Mouse (Mus musculus): ENCODE measurements around the gene Bmp6. TPM values are rescaled to one million over a fixed set of nuclear protein-coding genes. Genes with fewer than 3 reads are reported as not detected.

The Bmp6 gene
- polyA plus RNA-seq, 1 experiment from 2014 or later: 1.3 TPM

GRCm38 (mm10) chr13:38327377-38327776, 17.5 kb upstream of the Bmp6 start:
- no peak overlapping the region for H3K4me3 ChIP-seq (ENCODE audit: low read depth, low read length)
- H3K27me3 ChIP-seq (ENCODE audit: control insufficient read depth, insufficient read depth, low read length): no peaks in the 10 kb centered on the region
- ATAC-seq (ENCODE audit: low read depth): no peak
- H3K36me3 ChIP-seq (ENCODE audit: control insufficient read depth, insufficient read depth, low read length): no peaks in the 10 kb centered on the region
- 65% methylated on average over 2 of the region's 2 CpGs for whole genome bisulfite sequencing
- H3K9ac ChIP-seq (replicated peaks; ENCODE audit: low read depth, low read length): no peak overlapping the region
- H3K4me2 ChIP-seq (ENCODE audit: low read depth, low read length): no peak overlapping the region
- H3K9me3 ChIP-seq (ENCODE audit: control insufficient read depth, low read length): no peaks in the 10 kb centered on the region
- H3K4me1 ChIP-seq (ENCODE audit: control insufficient read depth, insufficient read depth, low read length): no peaks in the 10 kb centered on the region
- no peak overlapping the region for H3K27ac ChIP-seq (ENCODE audit: low read depth, low read length)

- Histone ChIP-seq H3K4me2 (ENCODE audit: low read depth, low read length) (no peak overlapping the region), H3K27ac (ENCODE audit: low read depth, low read length) (no peak overlapping the region), H3K27me3 (ENCODE audit: control insufficient read depth, insufficient read depth, low read length) (no peaks in the 10 kb centered on the region), H3K4me1 (ENCODE audit: control insufficient read depth, insufficient read depth, low read length) (no peaks in the 10 kb centered on the region), H3K9ac (replicated peaks; ENCODE audit: low read depth, low read length) (no peak overlapping the region), H3K36me3 (ENCODE audit: control insufficient read depth, insufficient read depth, low read length) (no peaks in the 10 kb centered on the region), H3K4me3 (ENCODE audit: low read depth, low read length) (no peak overlapping the region), H3K9me3 (ENCODE audit: control insufficient read depth, low read length) (no peaks in the 10 kb centered on the region)
- no peak for ATAC-seq (ENCODE audit: low read depth)
- WGBS: 90% methylated on average over 5 of the region's 5 CpGs
Measured at GRCm38 (mm10) chr13:38333496-38333895, 11.4 kb upstream of the Bmp6 start.

DNA sequence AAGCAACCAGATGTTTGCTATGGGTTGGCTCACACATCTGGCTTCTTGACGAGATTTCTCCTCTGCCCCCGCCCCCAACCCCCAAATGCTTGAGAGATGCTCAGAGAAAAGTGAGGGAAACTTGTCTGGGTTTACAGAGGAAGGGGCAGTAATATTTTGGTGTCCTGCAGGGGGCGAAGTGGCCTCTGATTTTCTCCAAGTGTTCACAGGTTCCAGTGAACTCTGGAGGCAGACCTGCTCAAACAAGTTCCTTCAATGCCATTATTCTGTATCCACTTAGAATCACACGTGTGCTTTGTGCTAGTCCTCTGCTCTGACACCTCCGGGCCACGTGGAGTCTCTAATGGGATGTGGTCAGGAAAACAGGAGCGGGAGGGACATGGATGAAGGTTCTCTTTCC, 2.3 kb upstream of the Bmp6 start:
- no peak for ATAC-seq (ENCODE audit: low read depth)
- H3K4me1 ChIP-seq (ENCODE audit: control insufficient read depth, insufficient read depth, low read length): peaks cover 16% of the 10 kb centered on the region
- H3K9me3 ChIP-seq (ENCODE audit: control insufficient read depth, low read length): no peaks in the 10 kb centered on the region
- no peak overlapping the region for H3K9ac ChIP-seq (replicated peaks; ENCODE audit: low read depth, low read length)
- peaks cover 28% of the 10 kb centered on the region for H3K27me3 ChIP-seq (ENCODE audit: control insufficient read depth, insufficient read depth, low read length)
- H3K4me3 ChIP-seq (ENCODE audit: low read depth, low read length): no peak overlapping the region
- H3K4me2 ChIP-seq (ENCODE audit: low read depth, low read length): no peak overlapping the region
- H3K27ac ChIP-seq (ENCODE audit: low read depth, low read length): no peak overlapping the region
- WGBS: 34% methylated on average over 7 of the region's 7 CpGs
- H3K36me3 ChIP-seq (ENCODE audit: control insufficient read depth, insufficient read depth, low read length): no peaks in the 10 kb centered on the region

GRCm38 (mm10) chr13:38343202-38343601, 1.7 kb upstream of the Bmp6 start:
- no peaks in the 10 kb centered on the region for H3K36me3 ChIP-seq (ENCODE audit: control insufficient read depth, insufficient read depth, low read length)
- 78% methylated on average over 2 of the region's 2 CpGs for WGBS
- H3K27me3 ChIP-seq (ENCODE audit: control insufficient read depth, insufficient read depth, low read length): peaks cover 29% of the 10 kb centered on the region
- no peak overlapping the region for H3K9ac ChIP-seq (replicated peaks; ENCODE audit: low read depth, low read length)
- H3K4me1 ChIP-seq (ENCODE audit: control insufficient read depth, insufficient read depth, low read length): peaks cover 16% of the 10 kb centered on the region
- no peak overlapping the region for H3K27ac ChIP-seq (ENCODE audit: low read depth, low read length)
- no peak for ATAC-seq (ENCODE audit: low read depth)
- no peak overlapping the region for H3K4me3 ChIP-seq (ENCODE audit: low read depth, low read length)
- no peaks in the 10 kb centered on the region for H3K9me3 ChIP-seq (ENCODE audit: control insufficient read depth, low read length)
- no peak overlapping the region for H3K4me2 ChIP-seq (ENCODE audit: low read depth, low read length)

DNA sequence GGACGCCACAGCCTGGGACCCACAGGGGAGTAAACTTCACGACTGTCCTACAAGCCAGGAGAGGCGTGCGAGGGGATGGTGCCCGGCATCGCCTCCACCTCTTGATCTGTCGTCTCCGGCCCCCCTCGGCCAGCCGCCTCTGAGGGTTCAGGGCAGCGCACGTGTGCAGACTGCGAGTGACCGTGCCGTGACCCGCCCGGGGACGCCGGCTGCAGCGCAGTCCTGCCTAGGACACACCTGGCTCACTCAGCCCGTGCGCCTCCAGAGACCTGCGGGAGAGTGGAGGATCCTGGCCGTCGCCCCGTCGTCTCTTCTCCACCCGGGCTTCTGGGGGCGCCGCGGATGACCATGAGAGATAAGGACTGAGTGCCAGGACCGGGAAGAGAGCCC, 519 bp downstream of the Bmp6 start:
- H3K27me3 ChIP-seq (ENCODE audit: control insufficient read depth, insufficient read depth, low read length): peaks cover 29% of the 10 kb centered on the region
- H3K4me3 ChIP-seq (ENCODE audit: low read depth, low read length): peak overlapping the region; percentile 42
- no peak overlapping the region for H3K27ac ChIP-seq (ENCODE audit: low read depth, low read length)
- no peaks in the 10 kb centered on the region for H3K9me3 ChIP-seq (ENCODE audit: control insufficient read depth, low read length)
- peak overlapping the region; percentile 47 for H3K9ac ChIP-seq (replicated peaks; ENCODE audit: low read depth, low read length)
- H3K36me3 ChIP-seq (ENCODE audit: control insufficient read depth, insufficient read depth, low read length): no peaks in the 10 kb centered on the region
- peak overlapping the region; percentile 86 for H3K4me2 ChIP-seq (ENCODE audit: low read depth, low read length)
- peaks cover 16% of the 10 kb centered on the region for H3K4me1 ChIP-seq (ENCODE audit: control insufficient read depth, insufficient read depth, low read length)
- 0% methylated on average over 32 of the region's 32 CpGs for WGBS
- peak; percentile 28 for ATAC-seq (ENCODE audit: low read depth)

GRCm38 (mm10) chr13:38346096-38346915, 1.4 kb downstream of the Bmp6 start:
- Histone ChIP-seq H3K27me3 (ENCODE audit: control insufficient read depth, insufficient read depth, low read length) (peaks cover 31% of the 10 kb centered on the region), H3K36me3 (ENCODE audit: control insufficient read depth, insufficient read depth, low read length) (no peaks in the 10 kb centered on the region), H3K9ac (replicated peaks; ENCODE audit: low read depth, low read length) (peak overlapping the region; percentile 47; the same call in 1 of the 2 replicates), H3K9me3 (ENCODE audit: control insufficient read depth, low read length) (no peaks in the 10 kb centered on the region), H3K27ac (ENCODE audit: low read depth, low read length) (no peak overlapping the region), H3K4me1 (ENCODE audit: control insufficient read depth, insufficient read depth, low read length) (peaks cover 16% of the 10 kb centered on the region), H3K4me3 (ENCODE audit: low read depth, low read length) (peak overlapping the region; percentile 42), H3K4me2 (ENCODE audit: low read depth, low read length) (peak overlapping the region; percentile 86)
- 1% methylated on average over 56 of the region's 63 CpGs for WGBS
- ATAC-seq (ENCODE audit: low read depth): peak; percentile 18

GRCm38 (mm10) chr13:38347021-38347774, 2.3 kb downstream of the Bmp6 start:
- no peak overlapping the region for H3K27ac ChIP-seq (ENCODE audit: low read depth, low read length)

GRCm38 (mm10) chr13:38347775-38348135, 2.8 kb downstream of the Bmp6 start:
- no peak for ATAC-seq (ENCODE audit: low read depth)
- Histone ChIP-seq H3K4me3 (ENCODE audit: low read depth, low read length) (no peak overlapping the region), H3K27me3 (ENCODE audit: control insufficient read depth, insufficient read depth, low read length) (peaks cover 33% of the 10 kb centered on the region), H3K36me3 (ENCODE audit: control insufficient read depth, insufficient read depth, low read length) (no peaks in the 10 kb centered on the region), H3K4me2 (ENCODE audit: low read depth, low read length) (peak overlapping the region; percentile 86; the same call in 1 of the 2 replicates), H3K27ac (ENCODE audit: low read depth, low read length) (no peak overlapping the region), H3K4me1 (ENCODE audit: control insufficient read depth, insufficient read depth, low read length) (peaks cover 16% of the 10 kb centered on the region), H3K9ac (replicated peaks; ENCODE audit: low read depth, low read length) (no peak overlapping the region), H3K9me3 (ENCODE audit: control insufficient read depth, low read length) (no peaks in the 10 kb centered on the region)
- 17% methylated on average over 5 of the region's 5 CpGs for WGBS

More at GRCm38 (mm10) chr13:38347021-38347774, 2.3 kb downstream of the Bmp6 start:
- Histone ChIP-seq H3K36me3 (ENCODE audit: control insufficient read depth, insufficient read depth, low read length) (no peaks in the 10 kb centered on the region), H3K27me3 (ENCODE audit: control insufficient read depth, insufficient read depth, low read length) (peaks cover 33% of the 10 kb centered on the region), H3K4me2 (ENCODE audit: low read depth, low read length) (peak overlapping the region; percentile 86), H3K9ac (replicated peaks; ENCODE audit: low read depth, low read length) (no peak overlapping the region), H3K9me3 (ENCODE audit: control insufficient read depth, low read length) (no peaks in the 10 kb centered on the region), H3K4me1 (ENCODE audit: control insufficient read depth, insufficient read depth, low read length) (peaks cover 16% of the 10 kb centered on the region), H3K4me3 (ENCODE audit: low read depth, low read length) (peak overlapping the region; percentile 42)
- 3% methylated on average over 19 of the region's 19 CpGs for WGBS
- ATAC-seq (ENCODE audit: low read depth): no peak

DNA sequence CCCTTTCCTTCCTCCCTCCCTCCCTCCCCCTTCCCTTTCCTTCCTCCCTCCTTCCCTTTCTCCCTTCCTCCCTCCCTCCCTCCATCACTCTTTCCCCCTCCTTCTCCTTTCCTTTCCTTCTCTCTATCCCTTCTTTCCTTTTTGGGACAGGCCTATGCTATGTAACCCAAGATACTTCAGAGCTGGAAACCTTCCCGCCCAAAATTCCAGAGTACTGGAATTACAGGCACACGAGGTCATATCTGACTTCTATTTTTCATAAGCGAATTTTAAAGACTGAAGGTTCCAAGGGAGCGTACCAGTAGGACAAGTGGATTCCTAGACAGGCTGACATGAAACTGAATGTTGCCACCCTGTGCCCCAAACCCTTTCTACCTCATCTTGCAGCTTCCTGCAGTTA, 4.1 kb downstream of the Bmp6 start:
- no peak overlapping the region for H3K4me2 ChIP-seq (ENCODE audit: low read depth, low read length)
- 85% methylated on average over 4 of the region's 4 CpGs for WGBS
- H3K4me3 ChIP-seq (ENCODE audit: low read depth, low read length): no peak overlapping the region
- no peak for ATAC-seq (ENCODE audit: low read depth)
- H3K4me1 ChIP-seq (ENCODE audit: control insufficient read depth, insufficient read depth, low read length): peaks cover 16% of the 10 kb centered on the region
- H3K9me3 ChIP-seq (ENCODE audit: control insufficient read depth, low read length): no peaks in the 10 kb centered on the region
- H3K9ac ChIP-seq (replicated peaks; ENCODE audit: low read depth, low read length): no peak overlapping the region
- H3K36me3 ChIP-seq (ENCODE audit: control insufficient read depth, insufficient read depth, low read length): no peaks in the 10 kb centered on the region
- no peak overlapping the region for H3K27ac ChIP-seq (ENCODE audit: low read depth, low read length)
- peaks cover 29% of the 10 kb centered on the region for H3K27me3 ChIP-seq (ENCODE audit: control insufficient read depth, insufficient read depth, low read length)
